Mouse (Mus musculus): ENCODE measurements at regions not wholly inside any gene's neighbourhood (a gene's known extent, or its start where the extent isn't known, plus 50 kb on each side); places are given as distances from the start of the nearest gene placed in this dataset.

DNA sequence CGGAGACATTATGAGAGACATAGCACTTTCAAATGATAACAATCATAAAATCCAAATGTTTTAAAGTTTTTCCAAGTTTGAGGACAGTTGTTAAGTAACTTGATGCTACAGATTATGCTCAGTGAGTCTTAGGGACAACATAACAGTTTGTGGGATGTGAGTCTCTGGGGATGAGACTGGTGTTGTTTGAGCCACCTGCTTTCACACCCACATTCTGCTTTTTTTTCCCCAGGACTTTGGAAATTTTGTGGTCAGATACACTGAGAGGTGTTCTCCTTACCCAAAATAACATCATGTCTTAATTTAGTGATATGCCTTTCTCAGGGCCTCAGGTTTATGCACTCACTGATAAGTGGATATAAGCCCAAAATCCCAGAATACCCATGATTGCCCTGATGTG, 2307.5 kb upstream of the Lrrc6 start:
- Histone ChIP-seq H3K9ac (ENCODE audit: control insufficient read depth, low read depth, low read length, poor library complexity, severe bottlenecking) (no peak overlapping the region), H3K27ac (ENCODE audit: control insufficient read depth, low read depth, low read length) (no peak overlapping the region), H3K9me3 (replicated peaks; ENCODE audit: insufficient read depth, low read length) (no peaks in the 10 kb centered on the region), H3K4me3 (ENCODE audit: control insufficient read depth in 1 of 2, insufficient read depth in 1 of 2, low read depth in 2 of 2, low read length in 2 of 2) (no peak overlapping the region), H3K36me3 (ENCODE audit: control insufficient read depth in 1 of 2, insufficient read depth in 2 of 2, low read length in 2 of 2) (no peaks in the 10 kb centered on the region), H3K27me3 (ENCODE audit: control insufficient read depth in 1 of 2, insufficient read depth in 2 of 2, low read length in 2 of 2) (no peaks in the 10 kb centered on the region), H3K4me1 (ENCODE audit: control insufficient read depth in 1 of 2, insufficient read depth in 2 of 2, low read length in 2 of 2) (no peaks in the 10 kb centered on the region), H3K79me2 (ENCODE audit: control insufficient read depth, insufficient read depth, low read length, poor library complexity) (no peaks in the 10 kb centered on the region)
- TF ChIP-seq CTCF (IDR thresholded peaks at IDR 0.05 in 2 of 3, conservative IDR thresholded peaks at IDR 0.05 in 1 of 3; ENCODE audit: control insufficient read depth in 1 of 3, insufficient read depth in 1 of 3, low read depth in 2 of 3, low read length in 3 of 3, poor library complexity in 1 of 3, severe bottlenecking in 1 of 3): no peak
- TF ChIP-seq POLR2AphosphoS2 (IDR thresholded peaks at IDR 0.05; ENCODE audit: low read length): no peak
- TF ChIP-seq ELF1 (IDR thresholded peaks at IDR 0.05; ENCODE audit: low read depth, low read length): no peak
- no peak for TF ChIP-seq CHD1 (IDR thresholded peaks at IDR 0.05; ENCODE audit: low read depth, low read length)
- no peak for TF ChIP-seq GABPA (IDR thresholded peaks at IDR 0.05; ENCODE audit: low read depth, low read length)
- no peak for TF ChIP-seq SIN3A (IDR thresholded peaks at IDR 0.05; ENCODE audit: low read length)
- no peak for TF ChIP-seq MYB (IDR thresholded peaks at IDR 0.05; ENCODE audit: low read depth, low read length)
- TF ChIP-seq ETS1 (IDR thresholded peaks at IDR 0.05; ENCODE audit: low read depth, low read length): no peak
- no peak for TF ChIP-seq ZMIZ1 (IDR thresholded peaks at IDR 0.05; ENCODE audit: low read depth, low read length)
- TF ChIP-seq HCFC1 (IDR thresholded peaks at IDR 0.05; ENCODE audit: low read depth, low read length): no peak
- no peak for TF ChIP-seq MAFK (IDR thresholded peaks at IDR 0.05; ENCODE audit: borderline replicate concordance, low read depth, low read length)
- TF ChIP-seq RCOR1 (IDR thresholded peaks at IDR 0.05; ENCODE audit: low read depth, low read length): no peak
- TF ChIP-seq MYC (IDR thresholded peaks at IDR 0.05; ENCODE audit: low read depth, low read length): no peak
- no peak for TF ChIP-seq JUND (IDR thresholded peaks at IDR 0.05; ENCODE audit: low read depth, low read length)
- TF ChIP-seq GATA1 (IDR thresholded peaks at IDR 0.05; ENCODE audit: low read depth, low read length): no peak
- TF ChIP-seq ZC3H11A (IDR thresholded peaks at IDR 0.05; ENCODE audit: low read depth, low read length): no peak
- no peak for DNase-seq (ENCODE audit: low read depth, low spot score)

DNA sequence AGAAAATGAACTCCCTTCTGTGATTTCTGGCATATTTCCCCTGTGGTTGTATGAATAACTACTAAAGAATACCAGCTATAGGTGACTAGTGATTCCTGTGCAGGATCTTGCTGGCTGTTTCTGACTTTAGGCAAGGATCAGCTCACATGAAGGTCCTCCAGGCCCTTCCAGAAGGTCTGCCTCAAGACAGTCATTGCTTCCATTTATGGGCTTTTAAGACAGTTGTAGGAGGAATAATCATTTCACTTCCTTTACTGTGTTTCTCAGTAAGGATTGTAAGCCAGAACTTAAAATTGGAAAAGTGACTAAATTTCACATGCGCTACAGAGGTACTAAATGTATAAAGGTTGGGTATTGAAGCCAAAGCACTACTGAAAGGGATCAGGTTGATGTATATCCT, 2303.5 kb upstream of the Lrrc6 start:
- Histone ChIP-seq H3K27me3 (ENCODE audit: control insufficient read depth in 1 of 2, insufficient read depth in 2 of 2, low read length in 2 of 2) (no peaks in the 10 kb centered on the region), H3K36me3 (ENCODE audit: control insufficient read depth in 1 of 2, insufficient read depth in 2 of 2, low read length in 2 of 2) (no peaks in the 10 kb centered on the region), H3K4me3 (ENCODE audit: control insufficient read depth in 1 of 2, insufficient read depth in 1 of 2, low read depth in 2 of 2, low read length in 2 of 2) (no peak overlapping the region), H3K9me3 (replicated peaks; ENCODE audit: insufficient read depth, low read length) (no peaks in the 10 kb centered on the region), H3K4me1 (ENCODE audit: control insufficient read depth in 1 of 2, insufficient read depth in 2 of 2, low read length in 2 of 2) (no peaks in the 10 kb centered on the region), H3K79me2 (ENCODE audit: control insufficient read depth, insufficient read depth, low read length, poor library complexity) (no peaks in the 10 kb centered on the region), H3K9ac (ENCODE audit: control insufficient read depth, low read depth, low read length, poor library complexity, severe bottlenecking) (no peak overlapping the region), H3K27ac (ENCODE audit: control insufficient read depth, low read depth, low read length) (no peak overlapping the region)
- no peak for DNase-seq (ENCODE audit: low read depth, low spot score)
- TF ChIP-seq POLR2AphosphoS5 (IDR thresholded peaks at IDR 0.05; ENCODE audit: borderline replicate concordance, low read depth, low read length): no peak
- no peak for TF ChIP-seq BHLHE40 (IDR thresholded peaks at IDR 0.05; ENCODE audit: borderline replicate concordance, low read depth, low read length)
- no peak for TF ChIP-seq POLR2AphosphoS2 (IDR thresholded peaks at IDR 0.05; ENCODE audit: low read length)
- no peak for TF ChIP-seq GABPA (IDR thresholded peaks at IDR 0.05; ENCODE audit: low read depth, low read length)
- no peak for TF ChIP-seq MAX (IDR thresholded peaks at IDR 0.05; ENCODE audit: low read length)
- no peak for TF ChIP-seq JUND (IDR thresholded peaks at IDR 0.05; ENCODE audit: low read depth, low read length)
- TF ChIP-seq MYC (IDR thresholded peaks at IDR 0.05; ENCODE audit: low read depth, low read length): no peak
- no peak for TF ChIP-seq HCFC1 (IDR thresholded peaks at IDR 0.05; ENCODE audit: low read depth, low read length)
- no peak for TF ChIP-seq E2F4 (IDR thresholded peaks at IDR 0.05; ENCODE audit: borderline replicate concordance, low read depth, low read length)
- TF ChIP-seq MEF2A (IDR thresholded peaks at IDR 0.05; ENCODE audit: extremely low read depth, insufficient replicate concordance, low read depth, low read length, poor library complexity, severe bottlenecking): no peak
- TF ChIP-seq USF1 (IDR thresholded peaks at IDR 0.05; ENCODE audit: low read depth, low read length): no peak
- no peak for TF ChIP-seq NRF1 (IDR thresholded peaks at IDR 0.05; ENCODE audit: insufficient read depth, low read depth, low read length, poor library complexity, severe bottlenecking)
- TF ChIP-seq CTCF (IDR thresholded peaks at IDR 0.05 in 2 of 3, conservative IDR thresholded peaks at IDR 0.05 in 1 of 3; ENCODE audit: control insufficient read depth in 1 of 3, insufficient read depth in 1 of 3, low read depth in 2 of 3, low read length in 3 of 3, poor library complexity in 1 of 3, severe bottlenecking in 1 of 3): no peak
- TF ChIP-seq ETS1 (IDR thresholded peaks at IDR 0.05; ENCODE audit: low read depth, low read length): no peak
- no peak for TF ChIP-seq ZMIZ1 (IDR thresholded peaks at IDR 0.05; ENCODE audit: low read depth, low read length)
- TF ChIP-seq RAD21 (IDR thresholded peaks at IDR 0.05; ENCODE audit: low read depth, low read length): no peak
- TF ChIP-seq GATA1 (IDR thresholded peaks at IDR 0.05; ENCODE audit: low read depth, low read length): no peak
- no peak for TF ChIP-seq NELFE (IDR thresholded peaks at IDR 0.05; ENCODE audit: low read depth, low read length)
- TF ChIP-seq MAZ (IDR thresholded peaks at IDR 0.05; ENCODE audit: low read depth, low read length): no peak

All from MEL (cell line).